Mouse (Mus musculus): ENCODE measurements around the gene Spib. TPM values are rescaled to one million over a fixed set of nuclear protein-coding genes. Genes with fewer than 3 reads are reported as not detected.

Gene Spib
- polyA plus RNA-seq, 1 experiment from 2014 or later: 2.0 TPM

Small RNAs within 50 kb of the gene (microRNA-seq; reads per million reads assigned to microRNA genes)
- not detected for gene Mir7053

Other genes starting within 250 kb of the Spib start
- 2.5 and 2.6 TPM in 2 replicates for gene Clec11a, start 225.2 kb downstream of the Spib start, polyA plus RNA-seq (2015; fragmentation: Nextera tagmentation; extraction: Ambion mirVana)
- gene Shank1, start 221.8 kb downstream of the Spib start, polyA plus RNA-seq (2015; fragmentation: Nextera tagmentation; extraction: Ambion mirVana): 0.96 and 1.1 TPM in 2 replicates
- 2.1 and 2.3 TPM in 2 replicates for gene Syt3, start 148.0 kb downstream of the Spib start, polyA plus RNA-seq (2015; fragmentation: Nextera tagmentation; extraction: Ambion mirVana)
- gene 1700008O03Rik, start 146.3 kb downstream of the Spib start, polyA plus RNA-seq (2015; fragmentation: Nextera tagmentation; extraction: Ambion mirVana): 1.1 and 1.4 TPM in 2 replicates
- gene Lrrc4b, start 103.1 kb downstream of the Spib start, polyA plus RNA-seq (2015; fragmentation: Nextera tagmentation; extraction: Ambion mirVana): 0.88 and 0.98 TPM in 2 replicates
- gene Aspdh, start 66.7 kb downstream of the Spib start, polyA plus RNA-seq (2015; fragmentation: Nextera tagmentation; extraction: Ambion mirVana): 0.62 and 0.88 TPM in 2 replicates
- 109 and 111 TPM in 2 replicates for gene Josd2, start 64.1 kb downstream of the Spib start, polyA plus RNA-seq (2015; fragmentation: Nextera tagmentation; extraction: Ambion mirVana)
- gene Emc10, start 35.5 kb downstream of the Spib start, polyA plus RNA-seq (2015; fragmentation: Nextera tagmentation; extraction: Ambion mirVana): 107 and 108 TPM in 2 replicates
- 9.1 and 11.1 TPM in 2 replicates for gene Fam71e1, start 35.5 kb downstream of the Spib start, polyA plus RNA-seq (2015; fragmentation: Nextera tagmentation; extraction: Ambion mirVana)
- gene Mybpc2, start 7.4 kb downstream of the Spib start, polyA plus RNA-seq (2015; fragmentation: Nextera tagmentation; extraction: Ambion mirVana): 0.45 and 0.65 TPM in 2 replicates
- gene Pold1, start 16.8 kb upstream of the Spib start, polyA plus RNA-seq (2015; fragmentation: Nextera tagmentation; extraction: Ambion mirVana): 108 and 112 TPM in 2 replicates
- gene Nr1h2, start 21.9 kb upstream of the Spib start, polyA plus RNA-seq (2015; fragmentation: Nextera tagmentation; extraction: Ambion mirVana): 68.4 and 75.3 TPM in 2 replicates
- 30.9 and 42.2 TPM in 2 replicates for gene Napsa, start 40.3 kb upstream of the Spib start, polyA plus RNA-seq (2015; fragmentation: Nextera tagmentation; extraction: Ambion mirVana)
- 1.5 and 2.1 TPM in 2 replicates for gene Kcnc3, start 58.6 kb upstream of the Spib start, polyA plus RNA-seq (2015; fragmentation: Nextera tagmentation; extraction: Ambion mirVana)
- gene Myh14, start 138.8 kb upstream of the Spib start, polyA plus RNA-seq (2015; fragmentation: Nextera tagmentation; extraction: Ambion mirVana): 44.1 and 47.8 TPM in 2 replicates
- not detected in 2 replicates for gene Izumo2, start 176.7 kb upstream of the Spib start, polyA plus RNA-seq (2015; fragmentation: Nextera tagmentation; extraction: Ambion mirVana)
- gene Vrk3, start 216.3 kb upstream of the Spib start, polyA plus RNA-seq (2015; fragmentation: Nextera tagmentation; extraction: Ambion mirVana): 40.6 and 46.1 TPM in 2 replicates
- 2.1 and 2.2 TPM in 2 replicates for gene Zfp473, start 219.0 kb upstream of the Spib start, polyA plus RNA-seq (2015; fragmentation: Nextera tagmentation; extraction: Ambion mirVana)

Measured in lung, embryonic 15.5 days (tissue).